Comparison of ENCODE assay signal across 9 mouse cellular contexts in genomic region chr8:50592899-50593454, GRCm38 (mm10).
"Had no signal": no experiment of that assay in that cellular context is flagged by ENCODE, and none has a peak within 500 bp of the region (broad histone marks: within the 10 kb centered on the region; RNA-seq: fewer than 3 reads in every experiment).

No protein-coding gene starts in this region.

- H3K4me2 ChIP-seq: kidney, embryonic 15.5 days; limb, embryonic 13.5 days had no signal

- H3K36me3 ChIP-seq: kidney, embryonic 15.5 days; limb, embryonic 13.5 days had no signal

- H3K9ac ChIP-seq: kidney, embryonic 15.5 days; limb, embryonic 13.5 days; liver, embryonic 14.5 days had no signal

- H3K27me3 ChIP-seq: kidney, embryonic 15.5 days; limb, embryonic 13.5 days had no signal

- H3K9me3 ChIP-seq: kidney, embryonic 15.5 days; limb, embryonic 13.5 days had no signal

- H3K27ac ChIP-seq: kidney, embryonic 15.5 days; limb, embryonic 13.5 days; liver, embryonic 14.5 days; stomach, postnatal 0 days had no signal

- DNase-seq: kidney, adult 2 months; kidney, postnatal 14 days; left cerebral cortex, postnatal 4 days; lung, adult 18-20 months; thymus, postnatal 4 days had no signal

- H3K4me3 ChIP-seq: kidney, embryonic 15.5 days; limb, embryonic 13.5 days had no signal

- H3K4me1 ChIP-seq: kidney, embryonic 15.5 days; limb, embryonic 13.5 days had no signal
